Mouse (Mus musculus) heart, postnatal 14 days (tissue): Measurements from ENCODE around the gene Ifitm5. TPM values are rescaled to one million over a fixed set of nuclear protein-coding genes. Genes with fewer than 3 reads are reported as not detected.

ENCODE experiments used
- DNase-seq, 2 experiments: peaks; one replicate each; pipeline ENCODE4 v3.0.0; 2021 to 2022
- intact Hi-C: fragments of 180-260 bp; cut with DNase I; formaldehyde crosslinking; loops from one replicate; pipeline ENCODE4 v1.15.1; 2025
- total RNA-seq, 2 experiments: library from RNA; stranded (reverse); gene quantifications; 2 replicates each; pipeline ENCODE4 v1.2.3; 2021

Ifitm5 gene
- total RNA-seq, 2 experiments from 2014 or later: 0.38 to 0.80 TPM

DNA sequence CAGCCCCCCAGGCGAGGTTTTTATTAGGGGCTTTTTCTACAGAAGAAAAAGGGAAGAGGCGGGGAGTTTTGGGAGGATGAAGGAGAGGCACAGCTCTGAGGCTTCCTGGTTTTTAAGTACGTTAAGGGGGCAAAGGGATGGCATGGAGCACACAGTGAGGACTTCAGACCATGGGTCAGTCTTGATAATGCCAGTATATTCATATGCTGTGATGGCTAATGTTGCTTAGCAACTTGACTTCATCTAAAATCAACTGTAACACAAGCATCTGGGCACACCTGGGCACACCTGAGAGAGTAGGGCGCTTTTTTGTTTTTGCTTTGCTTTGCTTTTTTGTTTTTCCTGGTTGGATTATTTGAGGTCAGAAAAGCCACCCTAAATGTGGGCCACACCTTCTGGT is 16.8 kb upstream of the Ifitm5 start, which contains the start of gene Ifitm1:
Ifitm1 (plus strand) TSS at position 301 of the 400 bp plus-strand sequence.
- intact Hi-C loops: no loop called here
- no peak for DNase-seq

DNA sequence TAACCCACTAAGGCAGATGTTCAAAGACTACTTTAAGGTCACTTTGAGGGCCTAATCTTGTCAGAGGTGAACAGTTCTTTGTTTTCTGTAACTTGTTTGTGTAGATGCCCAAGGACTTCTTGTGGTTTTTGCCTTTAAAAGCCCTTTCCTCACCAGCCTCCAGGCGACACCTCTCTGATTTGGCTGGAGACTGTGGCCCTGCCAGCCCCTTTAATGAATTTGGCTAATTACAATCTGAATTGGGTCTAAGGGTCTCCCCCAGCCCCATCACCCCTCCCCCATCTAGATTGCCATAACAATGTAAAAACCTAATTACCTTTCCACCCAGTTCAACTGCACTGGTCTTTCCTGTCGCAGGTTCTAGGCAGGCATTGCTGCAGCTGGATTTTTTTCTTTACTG is 12.6 kb upstream of the Ifitm5 start:
- intact Hi-C loops: loop anchor here (5.0 kb wide), 1 partner anchor 210 kb away; the partner anchor contains the start of gene Rnh1
- DNase-seq: no peak

DNA sequence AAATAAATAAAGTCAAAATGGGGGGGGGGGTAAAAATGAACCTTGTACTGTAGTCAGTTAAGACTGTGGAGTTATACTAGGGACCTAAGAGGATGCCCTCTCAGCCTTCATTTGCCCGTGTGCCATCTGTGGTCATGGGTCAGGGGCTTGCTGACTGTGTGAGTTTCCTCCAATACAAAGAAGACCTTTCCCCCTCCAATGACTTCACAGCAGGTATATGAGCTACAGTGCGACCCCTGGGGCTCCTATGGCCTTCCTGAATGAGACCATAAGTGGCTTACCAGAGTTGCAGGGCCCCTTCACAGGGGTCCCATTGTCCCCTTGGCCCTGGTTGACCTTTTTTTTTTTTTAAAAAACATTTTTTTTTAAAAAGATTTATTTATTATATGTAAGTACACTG is 11.3 kb upstream of the Ifitm5 start:
- intact Hi-C loops: loop anchor here (5.0 kb wide), 1 partner anchor 211 kb away; the partner anchor contains the start of gene Rnh1
- no peak for DNase-seq

DNA sequence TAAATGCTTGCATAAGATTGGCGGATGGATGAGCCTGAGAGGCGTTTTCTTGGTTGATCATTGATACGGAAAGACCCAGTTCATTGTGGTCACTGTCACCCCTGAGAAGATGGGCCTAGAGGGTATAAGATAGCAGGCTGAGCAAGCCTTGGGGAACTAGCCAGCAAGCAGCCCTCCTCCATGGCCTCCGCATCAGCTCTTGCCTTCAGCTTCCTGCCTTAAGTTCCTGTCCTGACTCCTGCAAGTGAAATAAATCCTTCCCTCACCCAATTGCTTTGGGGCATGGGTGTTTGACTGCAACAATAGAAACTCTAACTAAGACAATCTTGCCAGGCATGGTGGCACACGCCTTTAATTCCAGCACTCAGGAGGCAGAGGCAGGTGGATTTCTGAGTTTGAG is 9.9 kb upstream of the Ifitm5 start:
- intact Hi-C loops: loop anchor here (5.0 kb wide), 1 partner anchor 212 kb away; the partner anchor contains the start of gene Rnh1
- no peak for DNase-seq

DNA sequence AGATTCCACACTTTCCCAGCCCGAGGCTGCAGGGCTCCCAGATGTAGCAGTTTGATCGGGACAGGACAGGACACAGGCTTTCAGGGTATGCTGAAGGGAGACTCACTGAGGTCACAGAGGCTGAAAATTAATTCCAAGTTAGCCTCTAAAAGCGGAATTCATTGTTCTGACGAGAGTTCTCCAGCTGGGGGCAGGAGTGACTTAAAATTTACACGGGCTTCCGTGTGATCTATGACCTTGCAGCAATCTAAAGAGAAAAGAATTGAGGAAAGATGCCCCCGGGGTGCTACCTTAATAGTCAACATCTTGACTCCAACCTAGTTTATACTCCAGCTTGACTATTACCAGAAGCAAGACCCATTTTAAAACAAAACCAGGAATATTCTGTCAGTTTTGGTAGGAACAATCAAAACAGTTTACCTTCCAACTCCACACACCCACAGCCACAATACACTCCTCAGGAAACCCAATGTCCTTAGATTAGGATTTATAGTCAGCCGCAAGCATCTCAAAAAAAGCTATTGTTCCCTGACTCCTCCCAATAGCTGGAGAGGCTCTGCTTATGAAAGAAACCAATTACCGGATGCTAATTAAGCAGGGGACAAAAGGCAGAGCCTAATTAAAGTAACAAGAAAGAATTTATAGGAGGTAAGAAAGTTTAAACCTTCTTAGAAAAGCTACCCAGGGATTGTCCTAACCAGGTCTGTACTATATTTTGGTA is 9.2 kb upstream of the Ifitm5 start:
- intact Hi-C loops: loop anchor here (2.0 to 5.0 kb wide), 2 partner anchors 49 to 52 kb away; no protein-coding TSS in a partner anchor
- peak; percentile 64 to 67 for DNase-seq

DNA sequence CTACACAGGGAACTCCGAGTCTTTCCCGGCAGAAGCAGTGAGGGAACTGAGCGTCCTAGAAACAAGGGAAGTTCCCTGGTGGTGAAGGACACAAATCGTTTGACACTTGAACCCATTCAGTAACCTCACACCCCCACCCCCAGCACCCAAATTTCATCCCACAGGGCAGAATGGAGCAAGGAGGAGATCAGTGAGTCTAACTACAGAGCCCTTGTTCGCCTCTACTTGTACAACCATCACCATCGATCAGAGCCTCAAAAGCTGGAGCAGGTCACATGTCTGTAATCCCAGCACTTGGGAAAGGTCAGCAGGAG is 6.4 kb upstream of the Ifitm5 start:
- intact Hi-C loops: loop anchor here (5.0 kb wide), 1 partner anchor 49 kb away; no protein-coding TSS in a partner anchor
- DNase-seq: no peak

DNA sequence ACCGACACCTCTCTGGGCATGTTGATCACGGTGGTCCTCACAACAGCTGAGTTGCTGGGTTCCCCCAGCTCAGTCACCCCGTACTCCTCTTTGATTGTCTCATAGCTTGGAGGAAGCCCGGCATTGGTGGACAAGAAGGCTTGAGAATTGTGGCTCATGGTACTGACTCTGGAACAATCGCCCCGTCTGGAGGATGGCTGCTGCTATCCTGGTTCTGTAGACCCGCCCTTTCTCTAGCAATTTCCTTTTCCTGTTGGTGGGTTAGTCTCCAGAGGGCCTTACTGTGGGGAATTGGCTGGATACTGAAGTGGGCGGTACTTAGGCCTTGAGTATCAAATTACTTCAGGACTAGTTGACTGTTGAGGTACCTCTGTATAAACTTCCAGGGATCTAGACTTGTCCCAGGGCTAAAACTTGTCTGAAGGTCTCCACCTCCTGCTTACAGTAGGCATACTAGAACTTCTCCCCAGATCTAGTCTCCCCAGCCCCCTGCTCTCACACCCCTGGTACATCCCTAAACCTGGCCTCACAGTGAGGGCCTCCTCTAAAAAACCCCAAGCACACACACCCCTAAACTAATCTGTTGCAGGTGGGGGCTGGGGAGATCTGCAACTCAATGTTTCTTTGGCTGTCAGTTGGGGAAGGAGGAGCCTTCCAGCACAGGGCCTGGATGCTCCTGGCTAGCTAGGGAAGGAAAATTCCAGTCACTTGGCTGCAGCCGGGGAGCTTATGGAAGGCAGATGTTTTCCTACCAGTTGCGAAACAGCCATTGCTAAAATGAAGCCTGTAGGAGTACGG is 5.9 kb upstream of the Ifitm5 start, which contains the start of the genes Gm45717 and Ifitm2:
Gm45717 (minus strand) TSS at position 180 of the 798 bp plus-strand sequence.
Ifitm2 (minus strand) TSS at position 230 of the 798 bp plus-strand sequence.
- intact Hi-C loops: loop anchor here (2.0 to 5.0 kb wide), 2 partner anchors 15 to 49 kb away; partner anchors contain the start of gene Pgghg
- peak; percentile 80 to 88 for DNase-seq

DNA sequence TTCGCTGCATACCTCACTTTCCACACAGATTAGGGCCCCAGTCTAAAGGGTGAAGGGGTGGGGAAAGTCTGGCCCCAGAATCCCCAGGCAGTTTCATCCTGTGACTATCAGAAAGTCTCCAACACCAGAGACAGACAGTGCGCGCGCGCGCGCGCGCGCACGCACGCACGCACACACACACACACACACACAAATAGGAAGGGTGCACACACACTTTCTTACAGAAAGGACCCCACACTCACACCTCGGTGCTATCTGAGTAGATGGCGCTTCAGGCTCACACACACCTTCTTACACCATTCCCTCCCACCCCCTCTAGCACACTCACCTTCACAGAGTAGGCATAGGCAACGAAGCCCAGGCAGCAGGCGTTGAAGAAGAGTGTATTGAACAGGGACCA is 5.3 kb upstream of the Ifitm5 start:
- intact Hi-C loops: loop anchor here (2.0 to 5.0 kb wide), 2 partner anchors 15 to 48 kb away; partner anchors contain the start of gene Pgghg
- DNase-seq: no peak

DNA sequence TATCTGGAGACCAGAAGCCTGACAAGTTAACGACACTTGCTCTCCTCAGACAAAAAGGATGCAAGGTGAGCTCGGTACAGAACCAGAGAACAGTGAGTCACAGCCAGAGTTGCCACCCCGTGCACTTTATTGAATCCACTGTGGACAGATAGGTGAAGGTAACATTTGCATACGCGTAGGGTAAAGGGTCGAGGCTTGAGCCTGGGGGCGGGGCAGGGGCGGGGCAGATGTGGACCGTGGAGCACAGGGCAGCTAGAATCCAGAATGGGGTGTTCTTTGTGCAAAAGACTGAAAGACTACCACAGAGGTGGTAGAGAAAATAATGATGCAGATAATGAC is 4.6 kb upstream of the Ifitm5 start:
- DNase-seq: no peak
- intact Hi-C loops: loop anchor here (2.0 to 5.0 kb wide), 2 partner anchors 14 to 47 kb away; partner anchors contain the start of gene Pgghg

DNA sequence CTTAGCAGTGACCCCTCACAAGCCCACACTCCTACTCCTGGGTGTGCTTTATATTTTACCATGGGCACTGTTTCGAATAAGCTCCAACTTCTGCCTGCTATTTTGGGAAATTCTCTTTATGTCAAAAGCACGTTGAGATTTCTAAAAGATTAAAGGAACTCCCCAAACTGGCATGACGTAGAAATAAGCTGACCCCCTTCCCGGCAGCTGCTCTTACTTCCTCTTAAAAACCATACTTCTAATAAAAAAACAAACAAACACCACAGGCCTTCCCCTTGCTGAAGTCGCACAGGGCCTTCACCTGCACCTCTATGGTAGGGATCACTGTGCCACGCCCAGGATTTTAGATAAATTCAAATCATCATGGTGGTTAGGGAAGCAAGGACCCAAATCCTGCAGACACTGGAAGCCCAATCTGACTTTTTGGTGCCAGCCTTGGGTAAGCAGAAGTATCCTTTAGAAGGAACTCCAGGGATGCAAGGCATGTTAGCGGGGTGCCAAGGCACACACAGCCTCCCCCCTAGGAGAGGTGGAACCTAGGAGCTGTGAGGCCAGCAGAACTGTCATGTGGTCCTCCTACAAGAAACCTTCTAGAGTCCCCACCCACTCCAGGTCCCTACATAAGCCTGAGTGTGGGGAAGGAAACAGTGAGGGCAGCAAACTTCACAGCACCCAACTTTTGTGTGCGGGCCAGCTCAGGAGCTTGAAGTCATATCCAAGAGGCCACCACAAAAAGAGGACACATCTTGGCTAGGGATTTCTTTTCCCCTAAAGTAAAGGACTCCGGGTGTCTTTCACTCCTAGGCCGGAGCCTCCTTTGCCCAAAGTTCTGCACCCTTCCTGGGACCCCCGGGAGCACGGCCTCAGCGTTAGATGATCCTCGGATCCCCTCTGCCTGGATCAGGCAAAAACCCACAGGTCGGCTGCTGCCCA is 4.0 kb upstream of the Ifitm5 start:
- intact Hi-C loops: loop anchor here (2.0 kb wide), 1 partner anchor 13 kb away; the partner anchor contains the start of gene Pgghg

DNA sequence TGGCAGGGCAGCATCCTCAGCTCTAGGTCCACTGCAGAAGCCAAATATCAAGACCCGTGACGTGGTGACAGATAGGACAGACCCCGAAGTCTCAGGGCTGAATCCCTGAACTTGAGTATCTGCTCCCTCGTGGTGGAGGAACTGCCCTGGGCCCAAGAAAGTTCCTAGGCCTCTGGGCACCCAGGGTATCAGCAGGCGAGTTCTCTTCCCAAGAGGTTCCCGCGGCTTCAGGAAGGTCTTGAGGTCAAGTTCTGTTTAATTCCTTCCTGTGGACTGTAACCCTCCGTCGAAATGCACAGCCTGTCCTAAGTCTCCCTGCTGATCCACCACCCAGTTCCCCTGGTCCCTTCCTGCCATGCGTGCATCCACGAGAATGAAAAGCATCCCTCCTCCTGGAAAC is 3.0 kb upstream of the Ifitm5 start:
- DNase-seq: no peak
- intact Hi-C loops: no loop called here

More for the DNA sequence above, 4.0 kb upstream of the Ifitm5 start:
- DNase-seq: no peak

DNA sequence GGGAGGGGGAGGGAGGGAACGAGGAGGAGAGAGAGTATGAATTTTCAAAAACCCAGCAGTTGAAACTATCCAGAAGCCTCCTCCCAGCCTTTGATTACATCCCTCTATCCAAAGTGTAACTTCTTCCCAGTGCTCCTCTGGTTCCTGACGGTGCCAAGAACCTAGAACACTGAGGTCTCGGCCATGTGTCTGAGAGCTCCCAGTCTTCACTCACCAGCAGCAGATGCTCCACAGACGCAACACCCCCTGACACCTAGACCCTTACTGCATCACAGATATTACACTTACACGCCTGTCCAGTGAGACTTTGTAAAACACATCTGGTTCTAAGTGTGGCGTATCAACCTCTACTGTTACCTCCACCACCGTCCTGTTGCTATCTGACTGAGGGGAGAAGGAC is 2.4 kb upstream of the Ifitm5 start:
- intact Hi-C loops: no loop called here
- DNase-seq: no peak

DNA sequence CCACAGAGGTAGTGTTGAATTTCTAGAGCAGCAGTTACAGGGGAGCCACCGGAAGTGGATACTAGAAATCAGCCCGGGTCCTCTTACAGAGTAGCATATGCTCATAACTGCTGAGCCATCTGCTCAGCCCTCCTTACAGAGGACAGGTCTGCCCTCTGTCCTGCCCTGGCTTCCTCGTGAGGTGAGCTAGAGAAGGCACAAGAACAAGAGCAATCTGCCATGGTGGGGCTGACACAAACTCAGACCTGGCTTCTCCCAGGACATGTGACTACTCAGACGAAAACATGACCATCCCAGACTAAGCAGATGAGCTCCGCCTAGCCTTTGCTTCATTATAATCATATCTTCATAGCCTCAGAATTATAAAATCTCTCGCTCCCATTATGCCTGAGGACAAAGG is 1.7 kb upstream of the Ifitm5 start:
- intact Hi-C loops: no loop called here
- no peak for DNase-seq

DNA sequence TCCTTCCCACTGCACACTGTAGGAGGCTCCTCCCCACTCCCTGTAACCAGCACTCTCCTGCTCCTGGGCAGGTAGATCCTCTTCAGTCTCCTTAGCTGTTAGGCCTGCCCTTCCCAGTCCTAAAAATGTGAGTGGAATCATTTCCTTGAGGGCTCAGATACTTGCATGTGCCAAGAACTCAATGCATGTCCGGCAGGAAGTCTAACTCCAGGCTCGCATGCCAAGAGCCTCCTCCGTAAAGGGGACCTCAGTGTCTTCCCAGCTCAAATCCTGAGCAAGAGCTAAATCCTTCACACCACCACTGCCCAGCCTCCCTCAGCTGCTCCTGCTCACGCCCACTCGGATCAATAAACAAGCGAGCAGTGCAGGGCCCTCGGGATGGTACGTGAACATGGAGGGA is 960 bp upstream of the Ifitm5 start:
- DNase-seq: peak; percentile 38 to 59
- intact Hi-C loops: no loop called here

DNA sequence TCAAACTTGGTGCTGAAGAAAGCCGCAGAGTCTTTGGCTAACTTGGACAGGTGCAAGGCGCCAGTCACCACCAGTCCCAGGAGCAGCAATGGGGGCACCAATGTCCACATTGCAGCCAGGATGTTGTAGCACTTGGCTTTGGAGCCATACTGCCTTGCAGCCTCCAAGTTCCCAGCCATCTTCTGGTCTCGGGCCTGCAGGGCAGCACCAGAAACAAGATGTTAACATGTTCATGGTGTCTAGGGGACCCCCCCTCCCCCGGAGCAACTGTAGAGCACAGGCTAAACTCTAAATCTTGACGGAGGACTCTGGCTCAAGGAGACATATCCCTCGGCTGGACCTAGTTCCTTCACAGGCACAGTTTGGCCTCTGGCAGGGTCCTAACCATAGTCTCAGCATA is 836 bp downstream of the Ifitm5 start:
- no peak for DNase-seq
- intact Hi-C loops: no loop called here

DNA sequence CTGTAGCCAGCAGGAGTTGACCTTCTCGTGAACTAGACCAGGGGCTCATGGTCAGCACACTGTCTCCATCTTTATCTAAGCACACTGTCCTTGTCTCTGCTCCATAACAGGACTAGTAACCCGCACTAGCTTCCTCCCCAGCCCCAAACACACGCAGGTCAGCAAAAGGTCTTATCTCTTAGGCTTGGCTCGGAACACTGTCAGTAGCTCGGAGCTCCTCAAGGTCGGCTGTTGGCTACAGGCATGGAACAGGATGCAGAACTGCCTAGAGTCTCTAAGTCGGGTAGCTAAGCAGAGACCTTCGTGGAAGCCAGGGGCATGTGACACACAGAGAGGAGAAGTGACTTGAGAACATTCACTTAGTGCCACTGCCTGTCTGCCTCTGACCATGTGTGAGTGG is 1.9 kb downstream of the Ifitm5 start:
- intact Hi-C loops: no loop called here
- no peak for DNase-seq

DNA sequence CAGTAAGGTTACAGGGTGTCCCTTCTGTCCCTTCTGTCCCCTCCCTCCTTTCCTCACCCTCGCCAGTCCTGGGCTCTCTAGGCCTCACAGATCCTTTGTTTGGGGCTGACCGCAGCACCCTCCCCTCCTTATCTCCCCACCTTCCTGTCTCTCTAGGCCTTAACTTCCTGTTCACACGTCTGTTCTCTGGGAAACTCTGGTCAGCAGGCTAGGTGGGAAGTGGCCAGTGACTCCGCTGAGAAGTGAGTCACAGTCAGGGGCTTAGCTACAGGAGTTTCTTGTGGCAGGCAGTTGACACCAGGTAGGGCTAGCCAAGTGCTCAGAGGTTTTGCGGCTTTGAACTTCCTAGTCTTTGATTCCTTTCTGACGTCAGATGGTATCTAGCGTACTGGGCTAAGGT is 3.1 kb downstream of the Ifitm5 start:
- intact Hi-C loops: no loop called here
- peak in 1 of 2 experiments; percentile 25 for DNase-seq

DNA sequence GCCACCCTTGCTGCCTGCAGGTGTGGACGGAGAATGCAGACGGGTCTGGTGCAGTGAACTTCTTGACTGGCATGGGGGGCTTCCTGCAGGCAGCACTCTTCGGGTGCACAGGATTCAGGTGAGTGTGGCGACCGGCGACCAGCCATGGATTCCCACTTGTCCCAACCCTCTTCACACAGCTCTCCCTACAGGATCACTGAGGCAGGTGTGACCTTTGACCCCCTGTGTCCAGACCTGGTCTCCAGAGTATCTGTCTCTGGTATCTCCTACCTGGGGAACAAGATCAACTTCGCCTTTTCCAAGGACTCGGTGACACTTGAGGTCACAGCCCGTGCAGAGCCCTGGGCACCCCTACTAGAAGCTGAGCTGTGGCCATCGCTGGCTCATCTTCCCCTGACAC is 3.8 kb downstream of the Ifitm5 start:
- no peak for DNase-seq
- intact Hi-C loops: no loop called here

DNA sequence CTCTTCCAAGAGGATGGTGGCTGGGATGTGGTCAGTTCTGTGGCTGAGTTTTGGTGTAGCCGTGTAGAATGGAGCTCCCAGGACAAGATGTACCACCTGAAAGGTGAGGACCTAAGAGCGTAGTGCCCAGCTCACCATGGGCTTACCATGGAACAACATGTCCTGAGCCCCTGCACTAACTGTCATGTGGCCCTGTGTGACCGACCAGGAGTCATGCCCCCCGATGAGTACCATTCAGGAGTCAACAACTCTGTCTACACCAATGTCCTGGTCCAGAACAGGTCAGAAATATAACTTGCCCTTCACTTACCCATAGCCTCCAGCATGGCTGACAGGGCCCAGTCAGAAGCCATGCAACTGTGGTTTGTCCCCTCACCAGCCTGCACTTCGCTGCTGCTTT is 4.8 kb downstream of the Ifitm5 start:
- DNase-seq: no peak
- intact Hi-C loops: no loop called here

DNA sequence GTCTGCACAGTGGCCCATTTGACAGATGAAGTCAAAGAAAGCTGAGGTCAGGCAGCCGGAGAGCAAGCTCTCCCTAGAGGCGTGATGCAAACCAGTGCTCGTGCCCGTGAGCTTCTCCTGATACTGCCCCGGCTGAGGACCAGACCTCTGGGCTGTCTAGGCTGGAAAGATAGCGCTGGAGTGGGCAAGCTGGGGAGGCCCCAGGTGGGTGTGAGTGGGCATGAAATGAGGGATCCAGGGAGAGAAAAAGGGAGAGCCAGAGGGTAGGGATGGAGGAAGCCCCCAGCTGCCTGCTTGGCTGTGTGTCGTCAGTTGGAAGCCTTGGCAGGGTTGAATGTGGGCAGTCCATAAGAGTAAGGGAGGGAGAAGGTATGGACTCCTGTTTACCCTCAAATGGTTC is 5.9 kb downstream of the Ifitm5 start:
- DNase-seq: no peak
- intact Hi-C loops: no loop called here
